Mouse (Mus musculus) cerebral cortex, adult 2 months (tissue): Measurements from ENCODE around the gene Cxcl16.

Experiments used
- WGBS: fragments of 180-500 bp; shearing (Covaris S2); methylation state at CpG from one replicate; pipeline ENCODE4 v1.1.7; 2018; 5-methylcytosine and 5-hydroxymethylcytosine counted together

Gene Cxcl16

DNA sequence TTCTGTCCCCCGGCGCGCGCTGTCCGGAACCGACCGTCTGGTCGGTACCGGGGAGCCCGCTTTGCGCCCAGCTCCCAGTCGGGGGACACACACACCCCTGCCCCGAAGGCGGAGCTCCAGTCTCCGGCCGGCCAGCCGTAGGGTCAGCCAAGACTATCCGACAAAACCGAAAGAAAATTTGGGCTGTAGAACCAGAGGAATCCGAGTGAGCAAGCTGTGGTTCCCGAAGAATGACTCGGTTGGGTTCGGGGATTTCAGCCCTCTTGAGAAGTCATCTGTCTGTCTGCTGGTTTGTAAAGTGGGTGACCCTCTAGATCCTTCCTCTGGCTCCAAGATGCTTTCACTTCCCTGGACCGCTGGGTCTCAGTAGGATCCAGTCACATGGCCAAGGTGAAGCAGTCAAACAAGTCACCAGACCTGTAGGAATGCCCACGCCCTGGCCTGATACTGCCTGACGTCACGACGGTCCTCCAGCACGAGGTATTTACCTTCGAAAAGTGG lies at the start of gene Cxcl16:
Cxcl16 (minus strand) TSS at position 384 of the 501 bp plus-strand sequence.
- WGBS, result 14% methylated on average over 30 of the region's 30 CpGs

DNA sequence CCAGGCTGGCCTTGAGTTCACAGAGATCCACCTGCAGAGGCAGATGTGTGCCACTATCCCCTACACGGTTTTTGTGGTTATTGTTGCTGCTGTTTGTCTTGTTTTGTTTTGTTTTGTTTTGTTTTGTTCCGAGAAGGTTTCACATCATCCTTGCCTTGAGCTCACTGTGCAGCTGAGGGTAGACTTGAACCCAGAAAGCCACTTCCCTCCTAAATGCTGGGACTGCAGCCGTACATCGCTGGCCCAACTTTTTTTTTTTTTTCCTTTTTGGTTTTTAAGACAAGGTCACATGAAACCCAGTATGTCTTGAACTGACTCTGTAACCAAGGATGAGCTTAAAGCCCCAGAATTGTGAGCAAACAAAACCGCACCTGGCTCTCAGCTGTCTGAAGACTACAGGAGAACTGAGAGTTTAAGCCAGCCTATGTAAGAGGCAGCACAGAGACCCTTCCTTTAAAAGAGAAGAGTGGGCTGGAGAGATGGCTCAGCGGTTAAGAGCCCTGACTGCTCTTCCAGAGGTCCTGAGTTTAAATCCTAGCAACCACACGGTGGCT lies 47.3 kb upstream of the Cxcl16 start:
- 77% methylated on average over 7 of the region's 7 CpGs for WGBS

GRCm38 (mm10) chr11:70506385-70506784 lies 46.6 kb upstream of the Cxcl16 start:
- WGBS, result 26% methylated on average over 4 of the region's 4 CpGs

DNA sequence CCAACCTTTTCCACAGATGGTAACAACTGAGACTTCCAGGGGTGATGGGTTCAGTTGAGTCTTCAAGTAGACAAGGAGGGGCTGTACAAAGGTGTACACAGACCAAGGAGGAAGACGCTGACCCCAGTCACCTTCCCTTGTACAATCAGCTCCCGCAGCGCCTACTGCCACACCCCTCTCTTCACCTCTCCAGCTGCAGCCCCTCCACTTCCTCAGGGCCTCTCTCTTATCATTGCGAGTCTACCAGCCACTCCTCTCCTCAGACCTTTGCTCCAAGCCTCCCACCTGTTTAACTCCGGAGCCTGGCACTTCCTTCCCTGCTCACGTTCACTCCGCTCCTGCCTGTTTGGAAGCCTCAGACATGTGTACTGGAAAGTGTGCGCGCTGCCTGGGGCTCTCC lies 45.2 kb upstream of the Cxcl16 start, which contains the start of gene Tm4sf5:
Tm4sf5 (plus strand) TSS at position 275 of the 400 bp plus-strand sequence.
- WGBS, result 85% methylated on average over 9 of the region's 9 CpGs

- 83% methylated on average over 3 of the region's 3 CpGs for WGBS
Observed at GRCm38 (mm10) chr11:70502018-70502417, 42.2 kb upstream of the Cxcl16 start.

DNA sequence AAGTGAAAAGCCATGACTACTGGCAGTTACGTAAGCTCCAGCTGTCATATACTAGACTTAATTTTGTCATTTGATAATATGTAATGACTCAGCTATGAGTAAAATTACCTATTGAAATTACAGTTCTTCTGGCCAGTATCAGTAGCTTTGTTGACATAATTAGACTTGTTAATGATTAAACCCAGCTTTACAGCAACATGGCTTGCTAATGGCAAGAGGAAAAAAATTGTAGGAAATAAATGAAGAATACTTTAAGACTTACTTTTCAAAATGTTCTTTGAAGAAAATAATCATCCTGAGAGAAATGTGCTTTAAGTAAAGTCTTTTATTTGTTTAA lies 40.7 kb upstream of the Cxcl16 start:
- 94% methylated on average over 1 of the region's 1 CpGs for WGBS

GRCm38 (mm10) chr11:70499566-70500475 lies 40.0 kb upstream of the Cxcl16 start:
- WGBS, result 67% methylated on average over 14 of the region's 14 CpGs

DNA sequence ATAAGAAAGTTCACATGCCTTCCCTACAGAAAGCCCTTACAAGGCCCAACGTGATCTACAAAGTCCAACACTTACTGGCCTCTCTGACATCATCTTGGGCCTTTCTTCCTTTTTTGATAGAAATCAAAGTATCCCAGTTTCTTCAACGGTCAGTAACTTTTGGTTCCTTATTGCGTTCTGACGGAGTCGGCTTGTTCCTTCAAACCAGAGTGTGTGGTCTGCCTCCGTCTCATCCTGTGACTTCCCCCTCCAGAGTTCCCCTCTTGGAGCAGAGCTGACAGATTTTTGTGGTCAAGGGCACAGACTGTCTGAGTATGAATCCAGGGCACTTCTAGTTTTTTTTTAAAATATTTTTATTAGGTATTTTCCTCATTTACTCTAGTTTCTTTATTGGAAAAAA lies 29.9 kb upstream of the Cxcl16 start:
- 86% methylated on average over 6 of the region's 6 CpGs for WGBS

DNA sequence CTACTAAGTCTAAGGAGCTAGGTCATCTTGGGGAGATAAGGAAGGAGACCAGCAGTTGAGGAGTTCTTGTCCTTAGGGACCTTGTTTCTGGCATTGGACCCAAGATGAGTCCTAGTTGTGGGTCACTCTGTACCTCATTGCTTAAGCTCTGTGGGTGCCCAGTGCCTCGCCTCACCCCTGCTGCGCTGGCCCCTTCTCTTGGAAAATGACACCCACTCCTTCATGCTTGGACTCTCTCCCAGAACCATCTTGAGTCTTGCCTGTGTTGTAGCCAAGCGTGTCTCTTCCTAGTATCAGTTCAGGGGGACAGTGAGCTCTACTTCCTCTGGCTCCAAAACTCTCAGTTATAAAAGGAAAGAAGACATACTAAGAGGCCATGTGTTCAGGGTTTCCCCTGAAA lies 29.4 kb upstream of the Cxcl16 start:
- 49% methylated on average over 3 of the region's 3 CpGs for WGBS

DNA sequence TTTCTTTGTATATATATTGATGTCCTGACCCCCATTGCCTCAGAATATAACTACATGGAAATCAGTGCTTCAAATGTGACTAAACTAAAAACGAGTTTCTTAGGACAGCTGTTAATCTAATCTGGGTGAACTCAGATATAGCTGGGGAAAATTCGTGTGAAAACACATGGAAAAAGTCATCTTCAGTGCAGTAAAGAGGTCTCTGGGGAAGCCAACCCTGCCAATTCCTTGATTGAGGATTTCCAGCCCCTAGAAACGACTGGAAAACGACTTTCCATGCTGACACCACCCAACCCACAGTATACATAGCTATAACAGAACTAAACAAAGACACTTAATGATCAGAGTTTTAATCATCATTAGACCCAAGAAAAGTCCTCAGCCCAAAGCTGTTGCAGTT lies 28.0 kb upstream of the Cxcl16 start:
- 57% methylated on average over 4 of the region's 4 CpGs for WGBS

DNA sequence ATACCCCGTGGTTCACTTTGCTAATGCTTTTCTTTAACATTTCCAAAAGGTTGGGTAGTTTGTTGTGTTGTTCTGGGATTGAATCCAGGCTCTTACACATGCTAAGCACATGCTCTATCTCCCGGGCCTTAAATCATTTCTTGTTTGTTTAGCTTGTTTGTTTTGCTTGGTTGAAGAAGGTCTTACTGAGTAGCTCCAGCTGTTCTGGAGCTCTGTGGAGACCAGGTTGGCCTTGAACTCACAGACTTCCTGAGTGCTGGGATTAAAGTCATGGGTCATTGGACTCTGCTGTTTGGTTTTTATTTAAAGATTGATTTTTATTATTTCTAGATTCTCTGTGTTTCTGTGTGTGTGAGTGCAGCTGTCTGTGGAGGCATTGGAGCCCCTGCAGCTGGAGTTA lies 25.7 kb upstream of the Cxcl16 start:
- 55% methylated on average over 2 of the region's 2 CpGs for WGBS

GRCm38 (mm10) chr11:70474872-70475534 lies 15.2 kb upstream of the Cxcl16 start:
- 72% methylated on average over 12 of the region's 12 CpGs for WGBS

DNA sequence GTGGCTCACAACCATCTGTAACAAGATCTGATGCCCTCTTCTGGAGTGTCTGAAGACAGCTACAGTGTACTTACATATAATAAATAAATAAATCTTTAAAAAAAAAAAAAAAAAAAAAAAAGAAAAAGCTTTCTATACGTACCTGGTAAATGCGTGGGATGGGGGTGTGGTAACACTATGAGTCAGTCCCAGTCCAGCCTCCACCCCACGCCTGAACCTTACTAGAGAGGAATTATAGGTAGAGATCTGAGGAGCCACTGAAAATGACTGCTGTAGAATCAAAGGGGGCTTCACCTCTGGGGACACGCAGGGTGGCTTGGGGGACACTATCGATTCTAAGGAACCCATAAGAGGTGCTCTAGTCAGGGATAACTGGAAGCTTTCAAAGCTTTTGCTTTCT lies 13.5 kb upstream of the Cxcl16 start:
- WGBS, result 94% methylated on average over 5 of the region's 5 CpGs

DNA sequence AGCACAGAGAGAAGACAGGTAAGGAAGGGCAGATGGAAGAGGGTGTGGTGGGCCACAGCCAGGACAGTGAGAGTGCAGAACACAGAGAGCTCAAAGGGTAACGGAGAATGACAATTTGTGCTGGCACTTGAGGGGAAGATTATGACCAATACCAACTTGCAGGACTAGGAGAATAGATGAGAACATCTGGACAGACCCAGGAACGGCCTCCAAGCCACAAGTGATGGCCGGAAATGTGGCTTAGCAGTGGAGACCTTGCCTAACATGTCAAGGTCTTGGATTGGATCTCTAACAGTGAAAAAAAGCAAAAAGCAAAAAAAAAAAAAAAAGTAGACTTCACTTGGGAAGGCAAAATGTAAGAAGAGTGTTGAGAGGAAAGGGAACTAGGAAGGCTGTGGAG lies 10.0 kb upstream of the Cxcl16 start:
- 91% methylated on average over 3 of the region's 3 CpGs for WGBS

- 78% methylated on average over 5 of the region's 5 CpGs for WGBS
Observed at GRCm38 (mm10) chr11:70467902-70468619, 8.3 kb upstream of the Cxcl16 start.

DNA sequence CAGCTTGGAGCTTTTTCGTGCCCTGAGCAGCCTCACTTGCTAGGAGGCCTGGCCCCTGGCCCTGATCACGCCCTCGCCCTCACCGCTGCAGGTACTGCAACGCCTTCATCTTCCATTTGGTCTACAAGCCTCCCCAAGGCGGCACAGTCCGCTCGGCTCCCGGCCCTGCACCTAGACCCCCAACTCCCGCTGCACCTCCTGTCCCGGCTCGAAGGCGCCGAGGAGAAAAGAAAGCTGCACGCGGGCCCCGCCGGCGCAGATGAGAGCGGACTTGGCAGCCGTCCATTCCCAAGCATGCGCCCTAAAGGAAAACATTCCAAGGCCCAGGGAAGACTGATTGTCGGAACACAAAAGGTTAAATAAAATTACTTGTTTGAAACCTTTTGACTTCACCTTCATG lies 6.0 kb upstream of the Cxcl16 start:
- WGBS, result 13% methylated on average over 23 of the region's 23 CpGs

- WGBS, result 36% methylated on average over 16 of the region's 16 CpGs
Observed at GRCm38 (mm10) chr11:70465211-70465610, 5.4 kb upstream of the Cxcl16 start.

GRCm38 (mm10) chr11:70463970-70464369 lies 4.2 kb upstream of the Cxcl16 start:
- WGBS, result 92% methylated on average over 5 of the region's 5 CpGs

- WGBS, result 20% methylated on average over 32 of the region's 32 CpGs
Observed at GRCm38 (mm10) chr11:70458688-70459600, 840 bp downstream of the Cxcl16 start, which contains the start of gene Zmynd15. TSS of gene Zmynd15 (plus strand) at chr11:70459433.

DNA sequence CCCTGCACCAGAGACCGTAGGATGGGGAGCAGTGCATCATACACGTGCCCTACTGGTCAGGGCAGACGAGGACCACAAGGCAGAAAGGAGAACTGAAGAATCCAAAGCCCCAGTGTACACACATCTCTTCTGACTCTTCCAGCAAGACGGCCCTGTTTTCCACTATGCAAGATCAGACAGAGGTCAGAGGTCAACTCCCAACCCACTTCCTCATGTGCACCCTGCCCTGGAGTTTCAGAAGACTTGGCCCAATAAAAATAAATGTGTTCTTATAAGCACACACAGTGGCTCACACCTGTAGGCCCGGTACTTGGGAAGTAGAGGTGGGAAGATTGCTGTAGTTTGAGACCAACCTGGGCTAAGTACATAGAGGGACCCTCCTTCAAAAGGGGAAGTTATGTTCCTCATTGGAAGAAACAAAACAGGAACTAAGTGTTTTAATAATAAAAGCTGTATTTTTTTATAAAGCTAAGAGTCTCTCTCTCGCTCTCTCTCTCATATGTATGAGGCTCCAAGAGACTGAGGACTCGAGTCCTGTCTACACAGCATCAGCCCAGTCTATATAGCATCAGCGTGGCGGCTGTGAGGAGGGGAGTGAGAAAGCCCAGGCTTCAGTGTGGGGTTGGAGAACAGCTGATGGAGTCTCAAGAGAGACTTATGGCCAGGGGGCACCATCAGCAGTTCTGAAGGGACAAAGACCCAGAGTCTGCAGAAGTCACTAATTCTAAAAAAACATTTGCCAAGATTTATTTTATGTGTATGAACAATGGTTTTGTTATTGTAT lies 6.3 kb downstream of the Cxcl16 start:
- WGBS, result 86% methylated on average over 9 of the region's 9 CpGs
